Mouse (Mus musculus): Measurements from ENCODE around the gene Gphb5. TPM values are rescaled to one million over a fixed set of nuclear protein-coding genes. Genes with fewer than 3 reads are reported as not detected.

The Gphb5 gene
- polyA plus RNA-seq (2012; rRNA removed), result 0.08 and 0.19 TPM in 2 replicates

DNA sequence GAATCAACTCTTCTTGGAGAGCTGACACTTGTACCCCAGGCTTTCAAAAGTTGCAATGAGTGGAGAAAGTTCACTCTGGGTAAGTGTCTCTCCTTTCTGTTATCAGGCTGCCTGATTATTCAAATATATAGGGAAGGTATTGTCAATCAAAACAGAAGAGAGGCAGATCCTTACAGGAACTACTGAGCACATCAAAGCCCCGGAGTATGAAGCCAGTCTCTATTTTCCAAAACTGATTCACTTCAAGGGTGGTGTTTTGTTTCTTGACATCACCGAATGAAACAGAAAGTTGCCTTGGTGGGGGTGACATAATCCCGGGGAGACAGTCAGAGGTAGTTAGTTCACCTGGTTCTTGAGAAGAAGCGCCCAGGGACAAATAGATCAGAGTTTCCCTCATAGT, at the start of gene Gphb5:
TSS of gene Gphb5 (minus strand) at position 101 of the 400 bp plus-strand sequence.
- Histone ChIP-seq H3K4me3 (ENCODE audit: control insufficient read depth, insufficient read depth, low read length) (no peak within 1 kb of the TSS), H3K27ac (ENCODE audit: control insufficient read depth, insufficient read depth, low read length) (no peak within 1 kb of the TSS), H3K27me3 (ENCODE audit: control insufficient read depth, insufficient read depth, low read length) (no peaks in the 10 kb centered on the region), H3K36me3 (ENCODE audit: control insufficient read depth, insufficient read depth, low read length) (no peaks in the 10 kb centered on the region), H3K4me1 (replicated peaks; ENCODE audit: control insufficient read depth, insufficient read depth, low read length) (peaks cover 23% of the 10 kb centered on the region)
- DNase-seq, result no peak
- 96% methylated on average over 4 of the region's 4 CpGs for WGBS
- TF ChIP-seq POLR2A (IDR thresholded peaks at IDR 0.05; ENCODE audit: control insufficient read depth, extremely low read depth, insufficient read depth, low read length, poor library complexity) (no peak), CTCF (IDR thresholded peaks at IDR 0.05; ENCODE audit: borderline replicate concordance, control insufficient read depth, extremely low read depth, insufficient read depth, low read length, poor library complexity) (no peak)

DNA sequence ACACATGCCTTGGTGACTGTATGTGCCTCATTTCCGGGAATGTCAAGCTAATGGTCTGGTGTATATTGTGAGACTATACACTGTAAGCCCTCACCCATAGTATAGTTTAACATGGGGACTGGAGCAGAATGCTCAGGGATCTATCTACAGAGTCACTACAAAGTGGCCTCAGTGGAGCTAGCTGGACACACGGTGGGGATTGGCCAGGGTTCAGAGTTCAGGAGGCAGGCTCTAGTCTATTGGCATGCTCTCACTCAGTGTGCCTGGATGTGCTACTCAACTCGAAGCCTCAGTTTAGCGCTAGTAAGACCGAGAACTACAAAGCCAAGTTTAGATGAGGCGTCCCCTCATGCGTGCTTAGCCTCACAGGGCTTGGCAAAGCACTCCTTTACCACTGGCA, 49.6 kb upstream of the Gphb5 start:
- no peak overlapping the region for H3K27ac ChIP-seq (ENCODE audit: control insufficient read depth, insufficient read depth, low read length)
- H3K4me3 ChIP-seq (ENCODE audit: control insufficient read depth, insufficient read depth, low read length), result no peak overlapping the region
- 97% methylated on average over 7 of the region's 7 CpGs for WGBS
- no peaks in the 10 kb centered on the region for H3K4me1 ChIP-seq (replicated peaks; ENCODE audit: control insufficient read depth, insufficient read depth, low read length)
- peaks cover 38% of the 10 kb centered on the region for H3K36me3 ChIP-seq (ENCODE audit: control insufficient read depth, insufficient read depth, low read length)
- no peaks in the 10 kb centered on the region for H3K27me3 ChIP-seq (ENCODE audit: control insufficient read depth, insufficient read depth, low read length)
- DNase-seq, result no peak
- TF ChIP-seq POLR2A (IDR thresholded peaks at IDR 0.05; ENCODE audit: control insufficient read depth, extremely low read depth, insufficient read depth, low read length, poor library complexity) (no peak), CTCF (IDR thresholded peaks at IDR 0.05; ENCODE audit: borderline replicate concordance, control insufficient read depth, extremely low read depth, insufficient read depth, low read length, poor library complexity) (no peak)

DNA sequence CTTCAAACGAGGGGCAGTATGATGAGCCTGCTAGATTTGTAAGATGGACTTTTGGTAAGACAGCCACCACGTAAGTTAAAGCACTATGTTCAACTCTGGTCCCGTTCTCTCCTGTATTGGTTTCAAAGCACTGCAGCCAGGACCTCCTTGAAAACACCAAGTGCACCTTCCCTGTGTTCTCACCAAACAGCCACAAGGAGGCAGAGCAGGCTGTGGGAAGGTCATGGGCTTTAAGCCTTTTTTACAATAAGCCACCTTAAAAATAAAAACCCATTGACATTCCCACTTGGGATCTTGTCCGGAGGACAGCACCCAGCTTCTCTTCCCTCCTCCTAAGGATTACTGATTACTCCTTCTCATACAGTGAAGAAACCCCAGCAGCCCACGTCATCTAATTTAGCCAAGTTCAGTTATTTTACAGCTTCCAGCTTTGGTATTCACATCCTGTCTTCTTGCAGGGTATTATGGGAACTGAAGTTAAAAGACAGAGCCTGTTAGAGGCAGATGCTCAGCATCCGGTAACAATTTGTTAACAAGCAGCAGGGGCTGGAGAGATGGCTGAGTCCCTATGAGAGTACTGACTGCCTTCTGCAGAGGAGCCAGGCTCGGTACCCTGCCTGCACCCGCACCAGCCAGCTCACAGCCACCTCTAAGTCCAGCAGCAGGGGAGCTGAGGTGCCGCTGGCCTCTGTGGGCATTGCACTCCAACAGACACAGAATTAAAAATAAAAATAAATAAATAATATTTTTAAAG, 47.6 kb upstream of the Gphb5 start:
- 93% methylated on average over 9 of the region's 9 CpGs for WGBS
- Histone ChIP-seq H3K4me1 (replicated peaks; ENCODE audit: control insufficient read depth, insufficient read depth, low read length) (no peaks in the 10 kb centered on the region), H3K36me3 (ENCODE audit: control insufficient read depth, insufficient read depth, low read length) (peaks cover 48% of the 10 kb centered on the region), H3K27ac (ENCODE audit: control insufficient read depth, insufficient read depth, low read length) (no peak overlapping the region), H3K4me3 (ENCODE audit: control insufficient read depth, insufficient read depth, low read length) (no peak overlapping the region), H3K27me3 (ENCODE audit: control insufficient read depth, insufficient read depth, low read length) (no peaks in the 10 kb centered on the region)
- TF ChIP-seq CTCF (IDR thresholded peaks at IDR 0.05; ENCODE audit: borderline replicate concordance, control insufficient read depth, extremely low read depth, insufficient read depth, low read length, poor library complexity) (no peak), POLR2A (IDR thresholded peaks at IDR 0.05; ENCODE audit: control insufficient read depth, extremely low read depth, insufficient read depth, low read length, poor library complexity) (no peak)
- DNase-seq, result no peak

DNA sequence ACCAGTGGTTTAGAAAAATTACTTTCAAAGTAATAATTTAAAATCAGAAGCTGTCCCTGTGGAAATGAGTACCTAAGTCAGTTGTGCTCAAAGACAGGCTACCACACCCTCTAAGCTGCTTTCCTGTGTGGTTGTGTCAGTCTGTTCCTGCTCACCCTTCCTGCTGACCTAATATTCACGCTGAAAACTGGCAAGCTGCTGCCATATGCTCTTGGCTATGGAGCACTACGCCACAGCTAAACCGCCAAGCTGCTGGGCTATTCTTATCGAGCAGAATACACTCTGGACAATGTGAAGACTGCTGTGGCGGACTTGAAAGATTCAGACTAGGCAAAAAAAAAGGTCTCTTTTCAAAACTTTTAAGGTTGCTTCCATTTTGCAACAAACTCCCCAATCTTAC, 44.0 kb upstream of the Gphb5 start:
- Histone ChIP-seq H3K27ac (ENCODE audit: control insufficient read depth, insufficient read depth, low read length) (no peak overlapping the region), H3K4me1 (replicated peaks; ENCODE audit: control insufficient read depth, insufficient read depth, low read length) (no peaks in the 10 kb centered on the region), H3K27me3 (ENCODE audit: control insufficient read depth, insufficient read depth, low read length) (no peaks in the 10 kb centered on the region), H3K4me3 (ENCODE audit: control insufficient read depth, insufficient read depth, low read length) (no peak overlapping the region), H3K36me3 (ENCODE audit: control insufficient read depth, insufficient read depth, low read length) (peaks cover 42% of the 10 kb centered on the region)
- WGBS, result 84% methylated on average over 5 of the region's 5 CpGs
- no peak for DNase-seq
- TF ChIP-seq POLR2A (IDR thresholded peaks at IDR 0.05; ENCODE audit: control insufficient read depth, extremely low read depth, insufficient read depth, low read length, poor library complexity) (no peak), CTCF (IDR thresholded peaks at IDR 0.05; ENCODE audit: borderline replicate concordance, control insufficient read depth, extremely low read depth, insufficient read depth, low read length, poor library complexity) (no peak)

DNA sequence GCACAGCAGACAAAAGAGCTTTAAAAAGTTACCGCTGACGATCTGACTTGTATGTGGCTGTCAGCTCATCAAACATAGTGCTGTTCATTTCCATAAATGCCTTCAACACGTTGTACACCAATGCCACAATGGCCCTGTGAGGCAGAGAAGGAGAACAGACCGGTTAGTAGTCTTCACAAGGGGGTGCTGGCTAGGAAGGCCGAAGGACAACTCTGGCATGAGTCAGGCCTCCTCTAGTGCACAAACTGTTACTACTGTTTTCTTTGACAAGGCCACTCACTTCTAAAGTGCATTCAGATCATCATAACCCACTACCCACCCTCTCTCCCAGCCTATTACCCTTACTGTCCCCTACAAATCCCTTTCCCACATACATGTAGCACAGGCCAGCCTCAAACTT, 43.1 kb upstream of the Gphb5 start:
- Histone ChIP-seq H3K27me3 (ENCODE audit: control insufficient read depth, insufficient read depth, low read length) (no peaks in the 10 kb centered on the region), H3K4me1 (replicated peaks; ENCODE audit: control insufficient read depth, insufficient read depth, low read length) (no peaks in the 10 kb centered on the region), H3K4me3 (ENCODE audit: control insufficient read depth, insufficient read depth, low read length) (no peak overlapping the region), H3K27ac (ENCODE audit: control insufficient read depth, insufficient read depth, low read length) (no peak overlapping the region), H3K36me3 (ENCODE audit: control insufficient read depth, insufficient read depth, low read length) (peaks cover 33% of the 10 kb centered on the region)
- no peak for TF ChIP-seq POLR2A (IDR thresholded peaks at IDR 0.05; ENCODE audit: control insufficient read depth, extremely low read depth, insufficient read depth, low read length, poor library complexity)
- no peak for TF ChIP-seq CTCF (IDR thresholded peaks at IDR 0.05; ENCODE audit: borderline replicate concordance, control insufficient read depth, extremely low read depth, insufficient read depth, low read length, poor library complexity)
- WGBS, result 95% methylated on average over 5 of the region's 5 CpGs
- DNase-seq, result no peak

DNA sequence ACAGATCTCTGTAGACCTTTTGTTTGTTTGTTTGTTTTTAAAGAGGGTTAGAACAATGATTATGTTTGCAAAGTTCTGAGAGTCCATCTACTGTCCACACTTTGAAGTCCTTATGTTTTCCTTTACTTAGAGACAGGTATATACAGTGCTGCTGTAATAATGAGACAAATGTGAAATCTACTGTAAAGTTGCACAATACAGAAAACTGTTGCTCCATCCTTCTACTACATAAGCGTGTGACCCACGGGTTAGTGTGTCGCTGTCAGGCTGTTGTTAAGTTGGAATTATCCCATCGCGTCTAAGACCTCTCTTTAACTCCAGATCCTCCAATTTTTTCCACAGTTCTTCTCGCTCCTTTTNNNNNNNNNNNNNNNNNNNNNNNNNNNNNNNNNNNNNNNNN, 36.9 kb upstream of the Gphb5 start:
- Histone ChIP-seq H3K36me3 (ENCODE audit: control insufficient read depth, insufficient read depth, low read length) (peaks cover 15% of the 10 kb centered on the region), H3K27me3 (ENCODE audit: control insufficient read depth, insufficient read depth, low read length) (no peaks in the 10 kb centered on the region)

More for the DNA sequence above, 36.9 kb upstream of the Gphb5 start:
- no peak for DNase-seq
- WGBS, result 96% methylated on average over 6 of the region's 6 CpGs
- Histone ChIP-seq H3K27ac (ENCODE audit: control insufficient read depth, insufficient read depth, low read length) (no peak overlapping the region), H3K4me3 (ENCODE audit: control insufficient read depth, insufficient read depth, low read length) (no peak overlapping the region), H3K4me1 (replicated peaks; ENCODE audit: control insufficient read depth, insufficient read depth, low read length) (peaks cover 17% of the 10 kb centered on the region)
- TF ChIP-seq POLR2A (IDR thresholded peaks at IDR 0.05; ENCODE audit: control insufficient read depth, extremely low read depth, insufficient read depth, low read length, poor library complexity), result no peak
- no peak for TF ChIP-seq CTCF (IDR thresholded peaks at IDR 0.05; ENCODE audit: borderline replicate concordance, control insufficient read depth, extremely low read depth, insufficient read depth, low read length, poor library complexity)

All from thymus, adult 2 months (tissue).